Mouse (Mus musculus) layer of hippocampus, adult 8-10 months (tissue): ENCODE results near the gene G530012D18Rik. TPM values are rescaled to one million over a fixed set of nuclear protein-coding genes. Genes with fewer than 3 reads are reported as not detected.
"Not testable (repeated sequence)": the region's sequence is repeated elsewhere in the genome, so short reads cannot be mapped to it uniquely, and the experiment has no call there.

Source experiments
- DNase-seq, 2 experiments: peaks; one replicate each; pipeline ENCODE4 v3.0.0; 2022; ENCODE audit warnings: low spot score in 2 of 2
- total RNA-seq, 4 experiments: library from RNA; stranded (reverse); gene quantifications; 2 replicates each; pipeline ENCODE4 v1.2.4; 2022

Gene G530012D18Rik
- total RNA-seq = not detected

- DNase-seq = not testable (repeated sequence)
Observed at GRCm38 (mm10) chr1:85575376-85575775, at the start of gene G530012D18Rik. Gene G530012D18Rik, plus strand, starts transcription at chr1:85575676.

GRCm38 (mm10) chr1:85526401-85526800 is 49.1 kb upstream of the G530012D18Rik start:
- DNase-seq = not testable (repeated sequence)

GRCm38 (mm10) chr1:85528451-85529110 is 46.9 kb upstream of the G530012D18Rik start:
- DNase-seq = not testable (repeated sequence)

GRCm38 (mm10) chr1:85543818-85544217 is 31.7 kb upstream of the G530012D18Rik start:
- DNase-seq = not testable (repeated sequence)

- not testable (repeated sequence) for DNase-seq
Observed at GRCm38 (mm10) chr1:85546442-85546841, 29.0 kb upstream of the G530012D18Rik start.

GRCm38 (mm10) chr1:85555261-85555660 is 20.2 kb upstream of the G530012D18Rik start:
- peak; percentile 8 to 11 for DNase-seq

GRCm38 (mm10) chr1:85573554-85573953 is 1.9 kb upstream of the G530012D18Rik start:
- not testable (repeated sequence) for DNase-seq

- not testable (repeated sequence) for DNase-seq
Observed at GRCm38 (mm10) chr1:85578372-85579010, 3.0 kb downstream of the G530012D18Rik start.

GRCm38 (mm10) chr1:85579199-85580147 is 4.0 kb downstream of the G530012D18Rik start:
- DNase-seq = not testable (repeated sequence)

GRCm38 (mm10) chr1:85580148-85580534 is 4.7 kb downstream of the G530012D18Rik start:
- not testable (repeated sequence) for DNase-seq

GRCm38 (mm10) chr1:85580578-85580977 is 5.1 kb downstream of the G530012D18Rik start:
- DNase-seq = not testable (repeated sequence)

- not testable (repeated sequence) for DNase-seq
Observed at GRCm38 (mm10) chr1:85581518-85581917, 6.0 kb downstream of the G530012D18Rik start.

GRCm38 (mm10) chr1:85588697-85589096 is 13.2 kb downstream of the G530012D18Rik start:
- DNase-seq = not testable (repeated sequence)

- DNase-seq = not testable (repeated sequence)
Observed at GRCm38 (mm10) chr1:85592526-85592925, 17.1 kb downstream of the G530012D18Rik start.

- DNase-seq = not testable (repeated sequence)
Observed at GRCm38 (mm10) chr1:85598271-85599012, 23.0 kb downstream of the G530012D18Rik start, which contains the start of gene Sp110. Gene Sp110, minus strand, starts transcription at chr1:85598817.

- not testable (repeated sequence) for DNase-seq
Observed at GRCm38 (mm10) chr1:85600078-85600477, 24.6 kb downstream of the G530012D18Rik start, which contains the start of gene Sp140. Gene Sp140, plus strand, starts transcription at chr1:85600378.

GRCm38 (mm10) chr1:85600794-85601193 is 25.3 kb downstream of the G530012D18Rik start:
- not testable (repeated sequence) for DNase-seq

GRCm38 (mm10) chr1:85604341-85604740 is 28.9 kb downstream of the G530012D18Rik start:
- not testable (repeated sequence) for DNase-seq

- DNase-seq = not testable (repeated sequence)
Observed at GRCm38 (mm10) chr1:85608361-85608760, 32.9 kb downstream of the G530012D18Rik start.

GRCm38 (mm10) chr1:85610581-85610980 is 35.1 kb downstream of the G530012D18Rik start:
- not testable (repeated sequence) for DNase-seq
